Mouse (Mus musculus): ENCODE measurements around the gene Gm4303. TPM values are rescaled to one million over a fixed set of nuclear protein-coding genes. Genes with fewer than 3 reads are reported as not detected.

Gm4303 gene
- not detected in 2 replicates for polyA plus RNA-seq (2012)

GRCm38 (mm10) chr10:100345672-100346071 lies at the start of gene Gm4303:
Gene Gm4303 (plus strand): TSS chr10:100345972.

GRCm38 (mm10) chr10:100335376-100335775 lies 10.4 kb upstream of the Gm4303 start, which contains the start of gene Gm4301:
Gene Gm4301 (plus strand): TSS chr10:100335676.

GRCm38 (mm10) chr10:100340536-100340935 lies 5.2 kb upstream of the Gm4303 start, which contains the start of gene Gm4302:
Gene Gm4302 (plus strand): TSS chr10:100340836.

GRCm38 (mm10) chr10:100350793-100351192 lies 5.0 kb downstream of the Gm4303 start, which contains the start of gene Gm4305:
Gene Gm4305 (plus strand): TSS chr10:100351093.

GRCm38 (mm10) chr10:100361038-100361437 lies 15.3 kb downstream of the Gm4303 start, which contains the start of gene Gm4307:
Gene Gm4307 (plus strand): TSS chr10:100361338.

GRCm38 (mm10) chr10:100382460-100382859 lies 36.7 kb downstream of the Gm4303 start, which contains the start of gene Gm4312:
Gene Gm4312 (minus strand): TSS chr10:100382560.

Other genes starting within 250 kb of the Gm4303 start
- gene Gm4301, start 10.3 kb upstream of the Gm4303 start, polyA plus RNA-seq (2012), result not detected in 2 replicates
- not detected in 2 replicates for gene Gm4302, start 5.1 kb upstream of the Gm4303 start, polyA plus RNA-seq (2012)
- not detected in 2 replicates for gene Gm4305, start 5.1 kb downstream of the Gm4303 start, polyA plus RNA-seq (2012)
- not detected in 2 replicates for gene Gm4307, start 15.4 kb downstream of the Gm4303 start, polyA plus RNA-seq (2012)
- gene Gm4312, start 36.6 kb downstream of the Gm4303 start, polyA plus RNA-seq (2012), result not detected in 2 replicates
- 3.2 and 4.2 TPM in 2 replicates for gene Tmtc3, start 141.4 kb downstream of the Gm4303 start, polyA plus RNA-seq (2012)
- gene Cep290, start 141.6 kb downstream of the Gm4303 start, polyA plus RNA-seq (2012), result 0.43 and 1.1 TPM in 2 replicates
- gene 4930430F08Rik, start 244.5 kb downstream of the Gm4303 start, polyA plus RNA-seq (2012), result 2.0 and 3.2 TPM in 2 replicates
- not detected in 2 replicates for gene 1700017N19Rik, start 244.5 kb downstream of the Gm4303 start, polyA plus RNA-seq (2012)